Mouse (Mus musculus) kidney, postnatal 0 days (tissue): ENCODE results near the gene Smim24. TPM values are rescaled to one million over a fixed set of nuclear protein-coding genes. Genes with fewer than 3 reads are reported as not detected.

Experiments used
- ATAC-seq: fragments of 200-750 bp; cut with Nextera tagmentation; replicated peaks from 2 replicates; pipeline ENCODE4 v1.8.0; 2017; ENCODE audit warnings: low read depth, moderate number of reproducible peaks, moderate TSS enrichment, moderate library complexity; ENCODE audit not compliant: low FRiP score
- DNase-seq: peaks from one replicate; pipeline ENCODE4 v3.0.0-alpha.2; 2016; ENCODE audit warnings: low spot score
- H3K27ac ChIP-seq: fragments of 300-500 bp; sonication (generic); 2 replicates; pipeline ENCODE4 v1.5.1; 2014; ENCODE audit warnings: mild to moderate bottlenecking
- H3K27me3 ChIP-seq: fragments of 300-500 bp; sonication (generic); 2 replicates; pipeline ENCODE4 v1.6.1; 2014; ENCODE audit warnings: low read length, mixed read lengths; ENCODE audit not compliant: insufficient read depth
- H3K36me3 ChIP-seq: fragments of 300-500 bp; sonication (generic); 2 replicates; pipeline ENCODE4 v1.6.1; 2014; ENCODE audit warnings: low read length, mixed read lengths; ENCODE audit not compliant: insufficient read depth
- H3K4me1 ChIP-seq: fragments of 300-500 bp; sonication (generic); replicated peaks from 2 replicates; pipeline ENCODE4 v1.6.1; 2014; ENCODE audit warnings: antibody characterized with exemption, low read length, mixed read lengths; ENCODE audit not compliant: insufficient read depth
- H3K4me2 ChIP-seq: fragments of 300-500 bp; sonication (generic); 2 replicates; pipeline ENCODE4 v1.6.1; 2014; ENCODE audit warnings: mild to moderate bottlenecking, low read length, moderate library complexity, mixed read lengths
- H3K4me3 ChIP-seq: fragments of 300-500 bp; sonication (generic); replicated peaks from 2 replicates; pipeline ENCODE4 v1.5.1; 2014; ENCODE audit warnings: low read depth, low read length
- H3K9ac ChIP-seq: fragments of 300-500 bp; sonication (generic); 2 replicates; pipeline ENCODE4 v1.6.1; 2014; ENCODE audit warnings: low read depth, low read length
- H3K9me3 ChIP-seq: fragments of 300-500 bp; sonication (generic); replicated peaks from 2 replicates; pipeline ENCODE4 v1.6.1; 2016; ENCODE audit warnings: low read length, inconsistent platforms, mixed read lengths
- CTCF ChIP-seq: IDR thresholded peaks from 2 replicates; pipeline ENCODE4 v1.5.1; 2016; ENCODE audit warnings: antibody characterized with exemption, low read depth, mild to moderate bottlenecking, moderate library complexity
- WGBS: fragments of 180-500 bp; shearing (Covaris S2); extraction: QIAGEN DNeasy Blood & Tissue Kit; methylation state at CpG from one replicate; pipeline ENCODE4 v1.1.7; 2014; 5-methylcytosine and 5-hydroxymethylcytosine counted together
- polyA plus RNA-seq: library from polyadenylated mRNA; unstranded; fragments of >200 nt; fragmentation: Nextera tagmentation; extraction: Ambion mirVana; gene quantifications from 2 replicates; pipeline ENCODE4 v1.2.1, GENCODE M21; 2015

Smim24 gene
- polyA plus RNA-seq, 1 experiment from 2014 or later, result 62.4 TPM

DNA sequence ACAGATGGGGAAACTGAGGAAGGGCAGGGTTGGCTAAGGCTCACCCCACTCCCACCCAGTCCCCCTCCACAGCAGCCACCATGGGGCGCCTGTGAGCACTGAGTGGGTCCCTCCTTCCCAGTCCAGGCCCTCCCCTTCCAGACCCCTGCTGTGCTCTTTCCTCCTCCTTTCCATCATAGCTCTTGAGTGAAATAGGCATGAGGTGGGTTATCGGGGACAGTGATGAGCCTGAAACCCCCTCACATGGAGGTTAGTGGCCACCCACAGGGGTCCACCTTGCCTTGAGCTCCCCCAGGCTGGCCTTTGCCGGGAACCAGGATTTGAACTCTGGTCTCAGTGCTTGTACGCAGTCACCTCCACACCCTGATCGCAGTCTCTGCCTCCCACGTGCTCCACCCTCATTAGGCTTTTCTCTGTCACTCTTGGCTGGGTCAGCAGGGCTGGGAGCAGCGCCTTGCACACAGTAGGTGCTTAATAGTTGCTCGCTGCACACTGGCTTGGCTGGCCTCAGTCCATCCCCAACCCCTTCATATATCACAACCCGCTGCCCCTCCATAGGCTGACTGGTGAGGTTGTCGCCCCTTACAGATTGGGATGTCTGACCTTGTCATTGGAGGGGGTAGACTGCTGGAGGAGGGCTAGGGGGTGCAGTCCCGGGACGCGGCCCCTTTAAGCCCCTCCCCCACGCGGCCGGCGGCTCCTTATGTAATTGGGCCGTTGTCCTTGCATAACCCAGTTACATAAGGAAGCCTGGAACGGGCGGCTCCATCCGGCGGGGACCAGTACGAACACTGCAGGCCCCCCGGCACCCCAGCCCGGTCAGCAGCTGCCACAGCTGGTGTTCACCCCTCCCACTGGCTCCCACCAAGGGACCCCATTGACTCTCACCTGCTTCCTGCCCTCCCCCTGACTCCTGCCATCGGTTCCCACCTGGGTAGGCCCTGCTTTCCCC is 20.7 kb downstream of the Smim24 start:
- Histone ChIP-seq H3K36me3 (no peaks in the 10 kb centered on the region), H3K9ac (peak overlapping the region; percentile 51), H3K9me3 (no peaks in the 10 kb centered on the region), H3K4me3 (no peak overlapping the region), H3K27me3 (no peaks in the 10 kb centered on the region), H3K4me2 (peak overlapping the region; percentile 42), H3K27ac (peak overlapping the region; percentile 75), H3K4me1 (peaks cover 63% of the 10 kb centered on the region)
- ATAC-seq (peak; percentile 26), DNase-seq (peak; percentile 85)
- WGBS, result 28% methylated on average over 26 of the region's 26 CpGs
- TF ChIP-seq CTCF, result no peak; the same call in 1 of the 2 replicates

DNA sequence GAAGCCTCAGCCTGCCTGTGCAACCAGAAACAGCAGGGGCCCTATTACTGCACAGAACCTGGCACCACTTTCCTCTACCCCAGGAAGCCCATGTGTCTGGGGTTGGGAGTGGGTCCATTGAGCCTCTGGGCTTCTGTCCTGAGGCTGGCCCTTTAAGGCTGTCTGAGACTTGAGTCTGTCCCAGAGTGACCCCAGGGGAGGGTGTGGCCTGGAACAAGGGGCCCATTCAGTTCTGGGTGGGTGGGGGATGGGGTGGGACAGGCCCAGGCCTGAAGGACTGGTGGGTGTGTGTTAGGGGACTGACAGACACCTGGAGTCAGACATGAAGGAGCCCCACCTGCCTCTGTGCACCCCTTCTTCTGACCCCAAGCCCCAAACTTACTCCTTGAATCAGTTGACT is 21.8 kb downstream of the Smim24 start:
- peaks cover 9% of the 10 kb centered on the region; the same call in 1 of the 2 replicates for H3K36me3 ChIP-seq
- ATAC-seq (no peak), DNase-seq (no peak)
- no peak overlapping the region for H3K9ac ChIP-seq
- no peaks in the 10 kb centered on the region for H3K9me3 ChIP-seq
- H3K4me2 ChIP-seq, result peak overlapping the region; percentile 5; the same call in 1 of the 2 replicates
- H3K27ac ChIP-seq, result peak overlapping the region; percentile 60; the same call in 1 of the 2 replicates
- H3K4me3 ChIP-seq, result no peak overlapping the region
- no peaks in the 10 kb centered on the region for H3K27me3 ChIP-seq
- peaks cover 58% of the 10 kb centered on the region for H3K4me1 ChIP-seq
- no peak for TF ChIP-seq CTCF

DNA sequence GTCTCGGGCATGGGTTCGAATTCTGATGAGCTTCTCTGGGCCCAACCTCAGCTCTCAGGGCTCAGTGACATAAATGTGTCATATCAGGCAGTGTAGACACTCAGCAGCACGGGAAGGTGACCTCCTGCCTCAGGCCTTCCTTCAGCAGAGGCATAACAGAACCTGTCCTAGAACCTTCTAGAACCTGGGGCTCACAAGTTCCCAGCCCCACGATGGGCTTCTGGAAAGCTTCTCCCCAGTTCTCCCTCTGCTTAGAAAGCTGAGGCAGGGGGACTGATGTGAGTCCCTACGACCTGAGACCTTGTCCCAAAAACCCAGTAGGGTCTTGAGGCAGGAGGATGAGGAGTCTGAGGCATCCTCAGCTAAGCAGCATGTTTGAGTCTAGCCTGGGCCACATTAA is 22.3 kb downstream of the Smim24 start:
- WGBS, result 82% methylated on average over 5 of the region's 5 CpGs
- TF ChIP-seq CTCF, result no peak
- no peak for ATAC-seq
- no peaks in the 10 kb centered on the region for H3K9me3 ChIP-seq
- no peak overlapping the region for H3K4me2 ChIP-seq
- no peaks in the 10 kb centered on the region for H3K27me3 ChIP-seq
- H3K4me3 ChIP-seq, result no peak overlapping the region
- H3K36me3 ChIP-seq, result peaks cover 12% of the 10 kb centered on the region; the same call in 1 of the 2 replicates
- no peak for DNase-seq
- H3K9ac ChIP-seq, result no peak overlapping the region
- H3K27ac ChIP-seq, result no peak overlapping the region; the same call in 1 of the 2 replicates
- H3K4me1 ChIP-seq, result peaks cover 55% of the 10 kb centered on the region

DNA sequence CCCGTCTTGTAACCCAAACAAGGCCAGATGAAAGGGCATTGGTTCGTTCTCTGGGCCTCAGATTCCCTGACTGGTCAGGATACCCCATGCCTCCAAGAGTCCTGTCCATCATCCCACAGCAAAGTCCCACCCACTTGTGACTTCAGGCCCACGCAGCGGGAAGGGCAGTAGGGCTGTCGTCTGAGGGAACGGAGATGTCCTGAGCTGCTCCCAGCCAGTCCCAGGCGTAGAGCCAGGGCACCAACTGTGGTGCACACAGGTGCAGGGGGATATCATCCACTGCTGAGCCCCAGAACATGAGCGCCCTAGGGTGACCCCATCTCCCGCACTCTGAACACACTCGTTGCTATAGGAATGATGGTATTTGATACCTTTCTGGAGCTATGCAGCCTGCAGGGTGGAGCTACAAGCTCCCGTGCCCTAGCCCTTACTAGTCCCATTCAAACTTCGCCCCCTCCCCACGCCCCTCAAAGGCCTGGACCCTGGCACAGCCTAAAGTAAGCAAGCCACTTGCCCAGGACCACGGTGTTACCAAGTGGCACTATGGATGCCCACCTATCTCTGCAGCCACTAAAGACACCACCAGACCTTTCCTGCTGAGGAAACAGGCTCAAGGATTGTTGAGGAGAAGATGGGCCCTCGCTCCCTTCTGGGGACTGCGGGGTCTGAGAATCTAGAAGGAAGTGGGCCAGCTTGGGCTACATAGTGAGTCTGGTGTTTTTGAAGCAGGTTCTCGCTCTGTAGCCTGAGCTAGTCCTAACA is 22.9 kb downstream of the Smim24 start:
- no peak for ATAC-seq

DNA sequence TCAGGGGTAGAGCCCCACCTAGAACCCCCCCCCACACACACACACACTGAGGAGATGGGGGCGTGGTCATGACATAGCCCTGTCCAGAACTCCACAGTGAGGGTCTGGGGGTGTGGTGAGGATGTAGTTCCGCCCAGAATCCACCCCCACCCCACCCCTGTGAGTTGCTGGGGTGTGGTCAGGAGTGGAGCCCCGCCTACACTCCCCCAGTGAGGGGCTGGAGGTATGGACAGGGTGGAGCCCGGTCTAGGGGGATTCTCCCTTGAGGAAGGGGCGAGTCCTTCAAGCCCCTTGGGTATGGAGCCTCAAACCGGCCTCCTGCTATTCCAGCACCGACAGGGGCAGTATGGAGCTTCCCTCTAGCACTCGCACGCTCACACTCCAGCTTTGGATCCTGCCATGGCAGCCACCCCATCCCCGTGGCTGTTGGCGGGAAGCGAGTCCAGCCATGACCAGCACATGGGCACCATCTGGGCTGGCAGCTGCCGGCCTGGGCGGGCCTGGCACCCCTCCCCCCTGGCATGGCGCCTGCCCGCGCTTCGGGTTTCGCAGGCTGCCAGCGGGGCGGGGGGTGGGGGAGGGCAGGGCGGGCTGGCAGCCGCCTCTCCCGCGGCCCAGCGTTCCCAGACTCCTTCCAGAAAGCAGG is 23.9 kb downstream of the Smim24 start:
- peak overlapping the region; percentile 70 for H3K27ac ChIP-seq
- H3K4me2 ChIP-seq, result peak overlapping the region; percentile 52
- ATAC-seq, result peak; percentile 64
- peaks cover 15% of the 10 kb centered on the region; the same call in 1 of the 2 replicates for H3K36me3 ChIP-seq
- H3K9ac ChIP-seq, result peak overlapping the region; percentile 23; the same call in 1 of the 2 replicates
- TF ChIP-seq CTCF, result peak; percentile 64
- WGBS, result 7% methylated on average over 24 of the region's 26 CpGs
- no peak overlapping the region for H3K4me3 ChIP-seq
- DNase-seq, result peak; percentile 84
- no peaks in the 10 kb centered on the region for H3K27me3 ChIP-seq
- H3K4me1 ChIP-seq, result peaks cover 48% of the 10 kb centered on the region
- H3K9me3 ChIP-seq, result no peaks in the 10 kb centered on the region

More for the DNA sequence above, 22.9 kb downstream of the Smim24 start:
- 69% methylated on average over 17 of the region's 17 CpGs for WGBS
- no peak for TF ChIP-seq CTCF
- peaks cover 15% of the 10 kb centered on the region; the same call in 1 of the 2 replicates for H3K36me3 ChIP-seq
- H3K9ac ChIP-seq, result no peak overlapping the region
- no peak overlapping the region for H3K4me3 ChIP-seq
- H3K4me1 ChIP-seq, result peaks cover 55% of the 10 kb centered on the region
- H3K27me3 ChIP-seq, result no peaks in the 10 kb centered on the region
- no peaks in the 10 kb centered on the region for H3K9me3 ChIP-seq
- H3K4me2 ChIP-seq, result no peak overlapping the region
- H3K27ac ChIP-seq, result peak overlapping the region; percentile 14; the same call in 1 of the 2 replicates
- no peak for DNase-seq
